Mouse (Mus musculus): ENCODE data around the gene Dkkl1.

GRCm38 (mm10) chr7:45169495-45169894 is 42.5 kb downstream of the Dkkl1 start:
- TF ChIP-seq CTCF (IDR thresholded peaks at IDR 0.05; ENCODE audit: low read depth, low read length) (no peak), EP300 (IDR thresholded peaks at IDR 0.05; ENCODE audit: insufficient read depth, low read depth, low read length) (no peak), POLR2A (IDR thresholded peaks at IDR 0.05; ENCODE audit: insufficient read depth, low read length) (no peak)
